Mouse (Mus musculus): ENCODE measurements around the gene Tada2a.

Gene Tada2a

GRCm38 (mm10) chr11:84061881-84062280, 67.5 kb downstream of the Tada2a start:
- DNase-seq: no peak

DNA sequence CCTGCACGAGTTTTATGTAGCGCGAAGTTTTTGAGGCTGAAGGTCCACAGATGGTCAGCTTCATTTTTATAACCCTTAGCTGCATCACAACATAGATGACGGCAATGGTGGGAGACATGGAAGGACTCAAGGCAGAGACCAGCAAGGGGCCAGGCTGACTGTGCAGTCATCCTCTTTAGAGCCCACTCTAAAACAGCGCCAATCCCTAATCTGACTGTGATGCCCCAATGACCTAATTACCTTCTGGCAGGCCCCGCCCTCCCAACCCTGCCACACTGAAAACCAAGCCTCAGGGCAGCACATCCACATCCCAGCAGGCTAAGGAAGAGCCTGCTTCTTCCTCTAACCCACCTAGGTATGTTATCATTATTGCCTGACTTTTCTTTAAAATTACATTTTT, 68.8 kb downstream of the Tada2a start:
- no peak for DNase-seq

- DNase-seq: no peak
Observed at GRCm38 (mm10) chr11:84059784-84060183, 69.6 kb downstream of the Tada2a start.

- no peak for DNase-seq
Observed at GRCm38 (mm10) chr11:84057418-84057817, 72.0 kb downstream of the Tada2a start.

GRCm38 (mm10) chr11:84053524-84054163, 75.8 kb downstream of the Tada2a start:
- peak; percentile 80 for DNase-seq

- no peak for DNase-seq
Observed at GRCm38 (mm10) chr11:84053055-84053454, 76.3 kb downstream of the Tada2a start.

DNA sequence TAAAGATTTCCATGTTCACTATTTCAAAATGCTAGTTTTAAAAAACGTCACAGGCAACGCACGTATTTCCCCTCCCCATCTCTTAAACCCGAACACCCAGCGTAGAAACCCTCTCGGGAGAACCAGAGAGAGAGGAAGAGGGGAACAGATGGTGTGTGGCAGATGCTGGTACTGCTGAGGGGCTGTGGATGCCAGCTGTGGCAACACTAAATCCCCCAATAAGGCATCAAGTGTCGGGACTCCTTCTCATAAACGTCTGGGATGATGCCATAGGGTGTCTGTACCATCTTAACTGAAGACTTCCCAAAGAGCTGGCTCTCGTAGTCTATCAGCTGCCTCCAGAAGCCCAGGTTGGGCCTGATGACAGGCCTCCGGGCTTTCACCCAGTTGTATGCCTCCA, 81.0 kb downstream of the Tada2a start:
- peak; percentile 35 for DNase-seq

- DNase-seq: no peak
Observed at GRCm38 (mm10) chr11:84047270-84047669, 82.1 kb downstream of the Tada2a start.

- DNase-seq: no peak
Observed at GRCm38 (mm10) chr11:84044988-84045387, 84.4 kb downstream of the Tada2a start.

- DNase-seq: peak; percentile 84
Observed at GRCm38 (mm10) chr11:84042808-84043762, 86.3 kb downstream of the Tada2a start.

- no peak for DNase-seq
Observed at GRCm38 (mm10) chr11:84040621-84041020, 88.8 kb downstream of the Tada2a start.

- DNase-seq: no peak
Observed at GRCm38 (mm10) chr11:84033671-84034070, 95.7 kb downstream of the Tada2a start.

GRCm38 (mm10) chr11:84032559-84032958, 96.8 kb downstream of the Tada2a start:
- DNase-seq: no peak

- no peak for DNase-seq
Observed at GRCm38 (mm10) chr11:84031971-84032370, 97.4 kb downstream of the Tada2a start.

All from layer of hippocampus, adult 9-11 months (tissue).